Comparison of ENCODE assay signal across 26 mouse cellular contexts in the genomic region with DNA sequence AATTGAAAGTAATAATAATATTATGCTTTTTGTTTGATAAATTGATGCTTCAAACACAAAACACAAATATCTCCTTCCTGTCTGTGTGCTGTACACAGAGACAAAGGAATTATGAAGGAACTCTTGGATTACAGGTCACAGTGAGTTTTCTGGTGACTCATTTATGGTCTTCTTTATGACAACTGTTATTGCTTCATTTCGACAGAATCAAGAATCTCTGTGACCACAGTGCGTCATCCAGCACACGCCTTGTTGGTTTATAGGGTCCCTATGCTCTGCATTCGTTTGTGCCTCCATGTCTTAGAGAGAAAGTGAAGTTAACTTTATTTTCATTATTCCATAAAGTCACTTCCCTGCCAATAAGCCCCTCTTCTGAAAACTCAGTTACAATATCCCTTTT.
"Had no signal": no experiment of that assay in that cellular context is flagged by ENCODE, and none has a peak within 500 bp of the region (broad histone marks: within the 10 kb centered on the region; RNA-seq: fewer than 3 reads in every experiment).

No protein-coding gene starts in this region.

- DNase-seq: cerebellum, adult 9-10 months; cerebellum, adult 9-11 months; cerebellum, postnatal 10 days; cerebellum, postnatal 14 days; cerebellum, postnatal 25 days; cerebellum, postnatal 36 days; embryo, embryonic 11 days; forebrain, postnatal 0 days; gastrocnemius, adult 2 months; gastrocnemius, postnatal 10 days; gastrocnemius, postnatal 14 days; gastrocnemius, postnatal 25 days; gastrocnemius, postnatal 36 days; heart, adult 11 months; heart, adult 18-20 months; heart, adult 2 months had no signal

- H3K4me1 ChIP-seq: embryonic facial prominence, embryonic 12.5 days; embryonic facial prominence, embryonic 13.5 days; embryonic facial prominence, embryonic 15.5 days; forebrain, embryonic 10.5 days; forebrain, embryonic 12.5 days; forebrain, embryonic 13.5 days; forebrain, embryonic 15.5 days had no signal

- H3K9me3 ChIP-seq: embryonic facial prominence, embryonic 12.5 days; embryonic facial prominence, embryonic 13.5 days; embryonic facial prominence, embryonic 15.5 days; forebrain, embryonic 10.5 days; forebrain, embryonic 12.5 days; forebrain, embryonic 13.5 days; forebrain, embryonic 15.5 days had no signal

- H3K36me3 ChIP-seq: embryonic facial prominence, embryonic 12.5 days; embryonic facial prominence, embryonic 13.5 days; embryonic facial prominence, embryonic 15.5 days; forebrain, embryonic 10.5 days; forebrain, embryonic 12.5 days; forebrain, embryonic 15.5 days had no signal

- H3K4me3 ChIP-seq: embryonic facial prominence, embryonic 12.5 days; embryonic facial prominence, embryonic 13.5 days; embryonic facial prominence, embryonic 15.5 days; erythroblast, embryonic 14.5 days; forebrain, embryonic 10.5 days; forebrain, embryonic 12.5 days; forebrain, embryonic 13.5 days; forebrain, embryonic 15.5 days; gastrocnemius, adult 2 months; heart, adult 2 months had no signal

- ATAC-seq: forebrain, embryonic 13.5 days; forebrain, embryonic 14.5 days; forebrain, embryonic 15.5 days; forebrain, embryonic 16.5 days; forebrain, postnatal 0 days had no signal

- H3K9ac ChIP-seq: embryonic facial prominence, embryonic 12.5 days; embryonic facial prominence, embryonic 13.5 days; embryonic facial prominence, embryonic 15.5 days; forebrain, embryonic 12.5 days; forebrain, embryonic 13.5 days; forebrain, embryonic 15.5 days; forebrain, postnatal 0 days had no signal

- H3K27me3 ChIP-seq: embryonic facial prominence, embryonic 12.5 days; embryonic facial prominence, embryonic 13.5 days; embryonic facial prominence, embryonic 15.5 days; forebrain, embryonic 12.5 days; forebrain, embryonic 13.5 days; forebrain, embryonic 15.5 days had no signal

- H3K27ac ChIP-seq: embryonic facial prominence, embryonic 12.5 days; embryonic facial prominence, embryonic 13.5 days; embryonic facial prominence, embryonic 15.5 days; forebrain, embryonic 10.5 days; forebrain, embryonic 12.5 days; forebrain, embryonic 13.5 days; forebrain, embryonic 15.5 days; gastrocnemius, adult 2 months; heart, adult 2 months had no signal

- H3K4me2 ChIP-seq: embryonic facial prominence, embryonic 12.5 days; embryonic facial prominence, embryonic 13.5 days; embryonic facial prominence, embryonic 15.5 days; forebrain, embryonic 12.5 days; forebrain, embryonic 13.5 days; forebrain, embryonic 15.5 days had no signal
